ENCODE assay signal across 26 mouse cellular contexts in the genomic region with DNA sequence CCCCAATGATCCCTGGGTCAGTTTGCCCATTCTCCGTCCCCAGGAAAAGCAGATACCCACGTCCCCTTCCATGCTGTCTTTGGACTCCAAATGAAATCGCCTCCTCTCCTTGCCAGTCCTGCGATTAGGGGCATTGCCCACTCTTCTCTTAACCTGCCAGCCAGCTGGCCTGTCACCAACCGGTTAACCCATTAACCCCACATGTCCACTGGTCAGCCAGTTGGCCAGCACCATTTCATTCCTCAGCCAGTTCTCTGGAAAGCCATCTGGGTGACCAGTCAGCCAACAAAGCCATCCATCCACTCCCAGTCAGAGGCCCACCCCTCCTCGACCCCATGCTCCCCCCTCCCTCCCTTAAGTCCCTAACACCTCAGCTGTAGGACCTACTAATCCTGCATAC. TPM values are rescaled to one million over a fixed set of nuclear protein-coding genes. Genes with fewer than 3 reads are reported as not detected.
A peak's percentile ranks its signal among the peaks of the same experiment; 100 is the strongest.
DNase-seq lines count a peak whose midpoint lies in the region; ATAC-seq lines count a peak whose summit lies in the region.
"Had no signal": no experiment of that assay in that cellular context is flagged by ENCODE, and none has a peak within 500 bp of the region (broad histone marks: within the 10 kb centered on the region; RNA-seq: fewer than 3 reads in every experiment).

No protein-coding gene starts in this region.

- no peak overlapping the region for H3K9ac ChIP-seq in hindbrain, embryonic 13.5 days
- H3K9ac ChIP-seq in hindbrain, embryonic 16.5 days (ENCODE audit: low read depth, low read length) = no peak overlapping the region
- H3K9ac ChIP-seq in midbrain, embryonic 16.5 days (ENCODE audit: low read depth, low read length) = no peak overlapping the region
- H3K9ac ChIP-seq: embryonic facial prominence, embryonic 12.5 days; embryonic facial prominence, embryonic 15.5 days; forebrain, postnatal 0 days; heart, embryonic 15.5 days; hindbrain, embryonic 12.5 days; intestine, embryonic 15.5 days had no signal

- no peaks in the 10 kb centered on the region for H3K27me3 ChIP-seq in hindbrain, embryonic 13.5 days
- no peaks in the 10 kb centered on the region for H3K27me3 ChIP-seq in hindbrain, embryonic 16.5 days (replicated peaks; ENCODE audit: control insufficient read depth, insufficient read depth, low read length)
- peaks cover 23% of the 10 kb centered on the region for H3K27me3 ChIP-seq in midbrain, embryonic 10.5 days (ENCODE audit: low read depth, poor library complexity, severe bottlenecking)
- no peaks in the 10 kb centered on the region for H3K27me3 ChIP-seq in midbrain, embryonic 16.5 days (ENCODE audit: control insufficient read depth, insufficient read depth, low read depth, low read length)
- H3K27me3 ChIP-seq: hindbrain, embryonic 12.5 days; intestine, embryonic 15.5 days had no signal

- H3K4me3 ChIP-seq in hindbrain, embryonic 13.5 days = no peak overlapping the region
- H3K4me3 ChIP-seq in hindbrain, embryonic 16.5 days (ENCODE audit: low read length) = no peak overlapping the region
- no peak overlapping the region for H3K4me3 ChIP-seq in midbrain, embryonic 10.5 days
- no peak overlapping the region for H3K4me3 ChIP-seq in midbrain, embryonic 16.5 days (ENCODE audit: low read depth, low read length)
- H3K4me3 ChIP-seq: embryonic facial prominence, embryonic 12.5 days; embryonic facial prominence, embryonic 15.5 days; gastrocnemius, adult 2 months; heart, embryonic 15.5 days; hindbrain, embryonic 12.5 days; intestine, embryonic 15.5 days had no signal

- peaks cover 36% of the 10 kb centered on the region for H3K4me1 ChIP-seq in hindbrain, embryonic 13.5 days (replicated peaks)
- peaks cover 24% of the 10 kb centered on the region for H3K4me1 ChIP-seq in hindbrain, embryonic 16.5 days (ENCODE audit: control insufficient read depth, insufficient read depth, low read depth, low read length)
- H3K4me1 ChIP-seq in midbrain, embryonic 10.5 days = peaks cover 43% of the 10 kb centered on the region
- H3K4me1 ChIP-seq in midbrain, embryonic 16.5 days (ENCODE audit: control insufficient read depth, insufficient read depth, low read length) = peaks cover 23% of the 10 kb centered on the region

- ATAC-seq in cerebellum, adult (ENCODE audit: insufficient number of reproducible peaks, low FRiP score, low TSS enrichment) = no peak
- ATAC-seq in hindbrain, embryonic 13.5 days (ENCODE audit: low FRiP score) = no peak
- ATAC-seq in hindbrain, embryonic 16.5 days = no peak
- ATAC-seq in midbrain, embryonic 16.5 days = no peak
- ATAC-seq: forebrain, embryonic 14.5 days; forebrain, postnatal 0 days; intestine, embryonic 15.5 days; Patski had no signal

- H3K4me2 ChIP-seq in hindbrain, embryonic 13.5 days = no peak overlapping the region
- H3K4me2 ChIP-seq in hindbrain, embryonic 16.5 days (ENCODE audit: low read length) = no peak overlapping the region
- no peak overlapping the region for H3K4me2 ChIP-seq in midbrain, embryonic 16.5 days (ENCODE audit: low read length)
- H3K4me2 ChIP-seq: embryonic facial prominence, embryonic 12.5 days; embryonic facial prominence, embryonic 15.5 days; heart, embryonic 11.5 days; heart, embryonic 15.5 days; hindbrain, embryonic 12.5 days; intestine, embryonic 15.5 days had no signal

- peak; percentile 81 to 84 for DNase-seq in cerebellum, postnatal 10 days
- no peak for DNase-seq in midbrain, embryonic 10.5 days (ENCODE audit: low spot score)
- peak; percentile 58 for DNase-seq in adipocyte (ENCODE audit: low spot score)
- DNase-seq: adrenal gland, adult 2 months; adrenal gland, postnatal 14 days; B cell, adult 2 months; forebrain, postnatal 0 days; gastrocnemius, adult 2 months; gastrocnemius, postnatal 14 days; heart, adult 11 months; heart, postnatal 10 days; heart, postnatal 36 days; kidney, adult 11 months had no signal

- 51% methylated on average over 6 of the region's 6 CpGs for WGBS in hindbrain, embryonic 13.5 days
- WGBS in hindbrain, embryonic 16.5 days = 46% methylated on average over 6 of the region's 6 CpGs
- 40% methylated on average over 6 of the region's 6 CpGs for WGBS in midbrain, embryonic 10.5 days
- 39% methylated on average over 6 of the region's 6 CpGs for WGBS in midbrain, embryonic 16.5 days

- no peaks in the 10 kb centered on the region for H3K9me3 ChIP-seq in hindbrain, embryonic 13.5 days
- H3K9me3 ChIP-seq in hindbrain, embryonic 16.5 days (ENCODE audit: control insufficient read depth, low read length) = no peaks in the 10 kb centered on the region
- no peaks in the 10 kb centered on the region for H3K9me3 ChIP-seq in midbrain, embryonic 10.5 days (replicated peaks)
- no peaks in the 10 kb centered on the region for H3K9me3 ChIP-seq in midbrain, embryonic 16.5 days (replicated peaks; ENCODE audit: control insufficient read depth, low read length, poor library complexity, severe bottlenecking)
- H3K9me3 ChIP-seq: embryonic facial prominence, embryonic 12.5 days; embryonic facial prominence, embryonic 15.5 days; heart, embryonic 15.5 days; intestine, embryonic 15.5 days had no signal

- H3K36me3 ChIP-seq in hindbrain, embryonic 13.5 days = peaks cover 29% of the 10 kb centered on the region
- peaks cover 12% of the 10 kb centered on the region for H3K36me3 ChIP-seq in hindbrain, embryonic 16.5 days (ENCODE audit: control insufficient read depth, insufficient read depth, low read length)
- H3K36me3 ChIP-seq in midbrain, embryonic 10.5 days = no peaks in the 10 kb centered on the region
- peaks cover 17% of the 10 kb centered on the region for H3K36me3 ChIP-seq in midbrain, embryonic 16.5 days (ENCODE audit: control insufficient read depth, insufficient read depth, low read length)
- H3K36me3 ChIP-seq: embryonic facial prominence, embryonic 12.5 days; embryonic facial prominence, embryonic 15.5 days; G1E; heart, embryonic 15.5 days; intestine, embryonic 15.5 days had no signal

- H3K27ac ChIP-seq in hindbrain, embryonic 13.5 days = 0 out of 2 replicates have a peak overlapping the region, but pooled peaks have one; percentile 2
- no peak overlapping the region for H3K27ac ChIP-seq in hindbrain, embryonic 16.5 days (ENCODE audit: low read depth, low read length)
- H3K27ac ChIP-seq in midbrain, embryonic 10.5 days (replicated peaks) = peak overlapping the region; percentile 19; the same call in 1 of the 2 replicates
- no peak overlapping the region for H3K27ac ChIP-seq in midbrain, embryonic 16.5 days (ENCODE audit: low read length)
- H3K27ac ChIP-seq: embryonic facial prominence, embryonic 12.5 days; embryonic facial prominence, embryonic 15.5 days; gastrocnemius, adult 2 months; heart, embryonic 15.5 days; hindbrain, embryonic 12.5 days; intestine, embryonic 15.5 days had no signal

RNA-seq across cellular contexts. Expression of gene Nrxn2, which starts 44.3 kb away (rescaled TPM):
- polyA plus RNA-seq in hindbrain, embryonic 13.5 days (2015; fragmentation: Nextera tagmentation; extraction: Ambion mirVana) = 23.5 and 27.7 TPM in 2 replicates
- 29.1 and 37.1 TPM in 2 replicates for polyA plus RNA-seq in hindbrain, embryonic 16.5 days (2015; fragmentation: Nextera tagmentation; extraction: Ambion mirVana)
- 5.1 and 7.2 TPM in 2 replicates for polyA plus RNA-seq in midbrain, embryonic 10.5 days (2016; fragmentation: Nextera tagmentation; extraction: Ambion mirVana)
- 30.4 and 37.5 TPM in 2 replicates for polyA plus RNA-seq in midbrain, embryonic 16.5 days (2015; fragmentation: Nextera tagmentation; extraction: Ambion mirVana)
- polyA plus RNA-seq: Patski had no signal

Comparison
In these comparisons a context has a peak if more than half of its experiments do, and no peak if none do; other contexts are left out.
1. H3K27ac ChIP-seq: peak in hindbrain, embryonic 13.5 days (single experiment) and midbrain, embryonic 10.5 days (single experiment); none in hindbrain, embryonic 16.5 days (single experiment) and midbrain, embryonic 16.5 days (single experiment).